Comparison of ENCODE assay signal across 31 mouse cellular contexts in genomic region chr15:89432946-89433345, GRCm38 (mm10). TPM values are rescaled to one million over a fixed set of nuclear protein-coding genes. Genes with fewer than 3 reads are reported as not detected.
DNase-seq lines count a peak whose midpoint lies in the region; ATAC-seq and TF ChIP-seq lines count a peak whose summit lies in the region.
"Had no signal": no experiment of that assay in that cellular context is flagged by ENCODE, and none has a peak within 500 bp of the region (broad histone marks: within the 10 kb centered on the region; RNA-seq: fewer than 3 reads in every experiment).

No protein-coding gene starts in this region.

- H3K4me3 ChIP-seq in stomach, postnatal 0 days (ENCODE audit: low read depth, low read length): no peak overlapping the region
- H3K4me3 ChIP-seq: embryonic facial prominence, embryonic 10.5 days; embryonic facial prominence, embryonic 15.5 days; forebrain, embryonic 13.5 days; heart, embryonic 13.5 days; liver, embryonic 15.5 days; midbrain, embryonic 15.5 days had no signal

- TF ChIP-seq EP300 in stomach, postnatal 0 days (optimal IDR thresholded peaks at IDR 0.05): no peak

- no peaks in the 10 kb centered on the region for H3K27me3 ChIP-seq in stomach, postnatal 0 days (ENCODE audit: control insufficient read depth, insufficient read depth, low read length)
- H3K27me3 ChIP-seq: embryonic facial prominence, embryonic 15.5 days; forebrain, embryonic 13.5 days; heart, embryonic 13.5 days; liver, embryonic 15.5 days; midbrain, embryonic 15.5 days had no signal

- no peak for ATAC-seq in stomach, postnatal 0 days (ENCODE audit: low FRiP score, low TSS enrichment)
- ATAC-seq: forebrain, embryonic 13.5 days; hindbrain, embryonic 16.5 days; midbrain, embryonic 15.5 days had no signal

- H3K4me1 ChIP-seq in stomach, postnatal 0 days (replicated peaks; ENCODE audit: control insufficient read depth, insufficient read depth): no peaks in the 10 kb centered on the region

- no peak overlapping the region for H3K27ac ChIP-seq in stomach, postnatal 0 days (replicated peaks)
- H3K27ac ChIP-seq: embryonic facial prominence, embryonic 10.5 days; embryonic facial prominence, embryonic 15.5 days; forebrain, embryonic 13.5 days; heart, embryonic 13.5 days; liver, embryonic 15.5 days; midbrain, embryonic 15.5 days had no signal

- no peak for TF ChIP-seq CTCF in stomach, postnatal 0 days (IDR thresholded peaks at IDR 0.05; ENCODE audit: low read depth)

- no peaks in the 10 kb centered on the region for H3K9me3 ChIP-seq in stomach, postnatal 0 days (ENCODE audit: control insufficient read depth, low read length)
- H3K9me3 ChIP-seq: embryonic facial prominence, embryonic 10.5 days; embryonic facial prominence, embryonic 15.5 days; forebrain, embryonic 13.5 days; G1E; heart, embryonic 13.5 days; liver, embryonic 15.5 days; midbrain, embryonic 15.5 days had no signal

- no peaks in the 10 kb centered on the region for H3K36me3 ChIP-seq in stomach, postnatal 0 days (ENCODE audit: control insufficient read depth, insufficient read depth, low read length)
- H3K36me3 ChIP-seq: embryonic facial prominence, embryonic 15.5 days; midbrain, embryonic 15.5 days had no signal

- DNase-seq in cerebellum, adult 18-20 months: peak; percentile 60 to 61
- DNase-seq in cerebellum, adult 11 months: no peak
- peak; percentile 60 for DNase-seq in adipocyte (ENCODE audit: low spot score)
- peak; percentile 79 for DNase-seq in cerebellum, adult 9-10 months
- DNase-seq in cerebellum, postnatal 36 days: peak; percentile 60 to 67
- no peak for DNase-seq in stomach, postnatal 0 days (ENCODE audit: low spot score)
- no peak for DNase-seq in right cerebral cortex, adult 2 months (ENCODE audit: low spot score in 2 of 2)
- DNase-seq: adrenal gland, postnatal 10 days; gastrocnemius, postnatal 25 days; heart, adult 18-20 months; heart, postnatal 10 days; kidney, adult 9 months; kidney, postnatal 14 days; layer of hippocampus, adult 9-11 months; liver; lung, embryonic 14.5 days; lung, postnatal 14 days; thymus, postnatal 4 days had no signal

- H3K9ac ChIP-seq in stomach, postnatal 0 days (ENCODE audit: low read length): no peak overlapping the region
- H3K9ac ChIP-seq: embryonic facial prominence, embryonic 15.5 days; forebrain, embryonic 13.5 days; heart, embryonic 13.5 days; liver, embryonic 15.5 days; lung, embryonic 14.5 days; midbrain, embryonic 15.5 days had no signal

- H3K4me2 ChIP-seq in stomach, postnatal 0 days (replicated peaks; ENCODE audit: low read depth): no peak overlapping the region
- H3K4me2 ChIP-seq: embryonic facial prominence, embryonic 15.5 days; forebrain, embryonic 13.5 days; heart, embryonic 13.5 days; liver, embryonic 15.5 days; lung, embryonic 14.5 days; midbrain, embryonic 15.5 days had no signal

- WGBS in stomach, postnatal 0 days: 78% methylated on average over 4 of the region's 4 CpGs

RNA-seq across cellular contexts. Expression of gene Chkb, which starts 3.2 kb away (rescaled TPM):
- 46.8 and 47.9 TPM in 2 replicates for polyA plus RNA-seq in stomach, postnatal 0 days (2015; fragmentation: Nextera tagmentation; extraction: Ambion mirVana)

RNA-seq across cellular contexts. Expression of gene Gm44502, which starts 3.5 kb away (rescaled TPM):
- polyA plus RNA-seq in stomach, postnatal 0 days (2015; fragmentation: Nextera tagmentation; extraction: Ambion mirVana): not detected in 2 replicates
- polyA plus RNA-seq: embryonic facial prominence, embryonic 10.5 days; embryonic facial prominence, embryonic 15.5 days; forebrain, embryonic 13.5 days; hindbrain, embryonic 11.5 days; intestine, embryonic 14.5 days; limb, embryonic 11.5 days; liver, embryonic 15.5 days; lung, embryonic 14.5 days; midbrain, embryonic 15.5 days; thymus, postnatal 0 days had no signal

RNA-seq across cellular contexts. Expression of gene C730034F03Rik, which starts 3.6 kb away (rescaled TPM):
- 1.3 and 1.6 TPM in 2 replicates for polyA plus RNA-seq in stomach, postnatal 0 days (2015; fragmentation: Nextera tagmentation; extraction: Ambion mirVana)

RNA-seq across cellular contexts. Expression of gene Cpt1b, which starts 7.3 kb away (rescaled TPM):
- polyA plus RNA-seq in stomach, postnatal 0 days (2015; fragmentation: Nextera tagmentation; extraction: Ambion mirVana): 0.51 and 0.63 TPM in 2 replicates
- polyA plus RNA-seq: neural tube, embryonic 11.5 days had no signal

RNA-seq across cellular contexts. Expression of gene Mapk8ip2, which starts 20.8 kb away (rescaled TPM):
- 1.6 and 1.9 TPM in 2 replicates for polyA plus RNA-seq in stomach, postnatal 0 days (2015; fragmentation: Nextera tagmentation; extraction: Ambion mirVana)
- polyA plus RNA-seq: G1E had no signal

Comparison
In these comparisons a context has a peak if more than half of its experiments do, and no peak if none do; other contexts are left out.
1. DNase-seq: peak in cerebellum, adult 18-20 months (2 of 2), adipocyte (single experiment), cerebellum, adult 9-10 months (single experiment) and cerebellum, postnatal 36 days (2 of 2); none in cerebellum, adult 11 months (single experiment), stomach, postnatal 0 days (single experiment) and right cerebral cortex, adult 2 months (0 of 2).